Mouse (Mus musculus) cerebral cortex, adult 2 months (tissue): ENCODE measurements around the gene Erc2.

Source experiments
- WGBS: fragments of 180-500 bp; shearing (Covaris S2); methylation state at CpG from one replicate; pipeline ENCODE4 v1.1.7; 2018; 5-methylcytosine and 5-hydroxymethylcytosine counted together

The Erc2 gene

DNA sequence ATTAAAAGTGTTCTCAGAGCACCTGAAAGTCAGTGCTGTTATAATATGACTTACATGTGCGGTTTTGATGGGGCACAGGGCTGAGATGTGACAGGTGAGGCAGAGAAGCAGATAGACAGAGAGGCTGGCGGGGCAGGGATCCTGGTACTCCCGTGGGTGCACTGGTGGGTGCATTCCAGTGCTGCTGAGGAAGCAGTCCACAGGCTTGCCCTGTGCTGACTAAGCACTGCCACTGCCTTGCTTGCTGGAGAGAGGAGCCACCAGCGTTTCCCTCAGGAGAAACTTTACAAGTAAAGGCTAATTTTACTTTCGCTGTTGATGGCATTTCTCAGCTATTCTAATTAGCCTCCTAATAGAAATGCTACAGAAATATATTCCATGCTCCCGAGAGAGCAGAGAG, 45.9 kb downstream of the Erc2 start:
- 50% methylated on average over 6 of the region's 6 CpGs for WGBS

DNA sequence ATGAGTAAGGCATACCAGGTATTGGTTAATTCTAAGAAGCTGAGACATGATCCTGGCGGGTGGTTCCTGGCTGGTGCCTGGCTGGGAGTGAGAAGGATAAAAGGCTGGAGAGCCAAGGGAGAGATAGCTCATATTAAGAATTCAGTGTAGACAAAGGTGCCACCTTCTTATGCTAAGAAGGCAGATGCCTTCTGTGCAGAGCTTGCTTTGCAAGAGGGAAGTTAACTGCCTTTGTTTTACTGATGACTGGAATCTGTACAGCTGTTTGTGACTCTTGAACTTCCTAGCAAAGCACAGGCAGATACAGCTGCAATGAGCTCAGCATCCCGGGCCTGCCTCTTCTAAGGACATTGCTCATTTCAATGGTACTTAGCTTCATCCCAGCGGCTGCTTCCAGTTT, 47.7 kb downstream of the Erc2 start:
- 65% methylated on average over 3 of the region's 3 CpGs for WGBS

DNA sequence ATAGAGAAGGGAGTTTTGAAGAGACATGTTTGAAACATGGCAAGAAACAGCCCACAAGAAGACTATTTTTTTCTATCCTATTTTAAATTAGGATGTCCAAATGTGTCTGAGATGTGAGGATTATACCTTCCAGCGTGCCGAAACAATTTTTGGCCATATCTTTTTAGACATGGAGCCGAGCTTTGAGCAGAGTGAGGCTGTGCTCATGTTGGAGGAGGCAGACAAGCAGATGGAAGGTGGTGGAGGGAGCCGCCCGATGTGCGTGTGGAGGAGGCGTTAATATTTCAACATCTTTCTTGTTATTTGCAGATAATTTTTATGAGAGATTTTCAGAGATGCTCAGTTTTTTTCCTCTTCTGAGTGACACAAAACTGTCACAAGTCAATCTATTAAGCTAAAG, 50.5 kb downstream of the Erc2 start:
- WGBS, result 53% methylated on average over 7 of the region's 7 CpGs

DNA sequence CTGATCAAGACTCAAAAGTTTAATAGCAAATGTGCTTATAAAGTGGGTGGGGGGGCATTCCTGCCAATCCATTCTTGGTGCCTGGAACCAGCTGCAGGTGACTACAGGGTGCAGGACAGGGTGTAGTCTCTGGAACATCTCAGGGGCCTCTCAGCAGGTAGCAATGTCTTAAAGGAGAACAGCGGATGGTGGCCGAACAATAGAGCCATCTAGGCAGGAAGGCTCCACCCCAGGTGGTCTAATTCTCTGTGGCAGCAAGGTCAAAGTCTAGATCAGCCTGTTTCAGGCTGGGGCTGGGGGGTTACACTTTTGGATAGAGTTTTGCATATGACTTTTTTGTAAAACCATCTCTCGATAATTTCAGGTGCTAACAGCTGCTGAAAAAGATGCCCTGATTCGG, 51.9 kb downstream of the Erc2 start:
- 72% methylated on average over 4 of the region's 4 CpGs for WGBS

DNA sequence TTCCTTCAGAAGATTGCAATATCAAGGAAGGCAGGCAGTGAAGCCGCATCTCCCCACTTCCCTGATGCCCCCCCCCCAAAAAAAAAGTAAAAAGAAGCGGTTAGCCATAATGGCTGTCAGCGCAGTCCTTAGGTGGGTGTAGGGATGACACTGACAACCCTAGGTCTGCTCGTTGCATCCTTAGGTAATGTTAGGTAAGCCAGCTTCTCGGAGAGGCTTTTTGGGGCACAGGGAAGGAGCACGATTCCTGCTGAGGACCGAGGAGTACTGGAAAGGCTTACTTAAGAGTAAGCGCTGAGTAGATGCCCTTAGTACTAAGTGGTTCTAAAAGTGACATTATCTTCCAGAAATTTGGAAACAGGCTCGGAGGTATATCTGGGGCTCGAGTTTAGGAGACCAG, 52.3 kb downstream of the Erc2 start:
- WGBS, result 85% methylated on average over 10 of the region's 10 CpGs

DNA sequence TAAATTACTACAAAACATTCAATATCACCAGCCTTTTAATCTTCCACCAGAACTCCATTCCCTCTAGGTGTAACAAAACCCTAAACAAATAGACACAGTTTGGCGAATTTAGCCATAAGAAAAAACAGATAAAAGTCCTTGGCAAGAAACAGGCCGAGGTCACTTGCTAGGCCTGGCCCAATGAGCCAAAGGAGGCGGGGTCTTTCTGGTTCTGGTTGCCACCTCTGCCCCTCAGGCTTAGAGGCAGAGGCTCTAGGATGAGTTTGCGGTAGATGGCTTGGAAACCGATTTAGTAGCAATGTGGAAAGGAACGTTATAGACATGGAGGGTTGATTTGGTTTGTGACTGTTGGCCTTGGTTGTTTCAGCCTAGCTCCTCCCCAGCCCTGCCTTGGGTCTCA, 52.8 kb downstream of the Erc2 start:
- WGBS, result 91% methylated on average over 6 of the region's 6 CpGs

DNA sequence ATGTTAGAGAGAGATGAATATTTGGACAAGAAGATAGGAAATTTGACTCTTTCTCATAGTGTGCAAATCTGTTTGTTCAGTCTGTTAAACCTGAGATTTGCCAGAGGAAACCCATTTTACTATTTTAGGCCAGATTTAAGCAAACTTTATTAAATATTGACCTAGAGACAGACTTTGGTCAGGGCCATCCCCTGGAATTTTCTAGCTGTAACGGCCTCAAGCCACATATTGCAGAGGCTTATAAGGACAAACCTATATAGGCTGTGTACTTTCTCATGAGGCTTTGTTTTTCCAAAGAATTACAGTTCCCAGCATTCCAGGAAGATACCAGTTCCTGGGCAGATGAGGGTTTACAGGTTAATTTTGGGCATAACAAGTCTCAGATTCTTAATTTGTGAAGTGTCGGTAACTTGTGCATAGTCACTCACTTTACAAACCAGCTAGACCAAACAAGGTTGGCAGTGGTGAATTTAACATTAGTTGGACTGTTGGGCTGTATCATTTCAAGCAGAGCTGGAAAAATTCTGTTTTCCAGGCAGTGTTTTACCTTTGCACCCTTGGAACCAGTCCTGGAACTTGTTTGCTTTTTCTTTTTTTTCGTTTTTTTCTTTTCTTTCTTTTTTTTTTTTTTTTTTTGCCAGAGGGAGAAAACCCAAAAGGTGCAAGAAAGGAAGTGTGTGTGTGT, 60.3 kb downstream of the Erc2 start:
- 69% methylated on average over 3 of the region's 3 CpGs for WGBS

DNA sequence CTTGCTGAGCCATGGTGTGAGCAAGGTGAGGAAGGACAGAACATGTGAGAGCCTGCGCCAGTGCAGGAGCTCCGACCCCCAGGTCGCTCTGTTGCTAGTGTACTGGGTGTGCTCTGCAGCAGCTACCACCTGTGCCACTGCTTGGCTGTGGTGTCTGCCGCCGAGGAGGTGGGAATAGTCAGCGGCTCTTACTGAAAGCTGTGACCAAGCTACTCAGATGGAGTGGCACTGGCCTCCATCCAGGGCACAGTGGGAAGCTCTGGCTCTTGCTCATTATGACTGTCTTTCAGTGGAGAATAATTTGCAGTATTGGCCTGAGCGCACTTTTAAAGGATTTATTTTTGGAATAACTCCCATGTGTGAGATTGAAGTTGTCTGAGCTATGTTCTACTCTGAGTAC, 73.6 kb downstream of the Erc2 start:
- WGBS, result 41% methylated on average over 7 of the region's 7 CpGs

DNA sequence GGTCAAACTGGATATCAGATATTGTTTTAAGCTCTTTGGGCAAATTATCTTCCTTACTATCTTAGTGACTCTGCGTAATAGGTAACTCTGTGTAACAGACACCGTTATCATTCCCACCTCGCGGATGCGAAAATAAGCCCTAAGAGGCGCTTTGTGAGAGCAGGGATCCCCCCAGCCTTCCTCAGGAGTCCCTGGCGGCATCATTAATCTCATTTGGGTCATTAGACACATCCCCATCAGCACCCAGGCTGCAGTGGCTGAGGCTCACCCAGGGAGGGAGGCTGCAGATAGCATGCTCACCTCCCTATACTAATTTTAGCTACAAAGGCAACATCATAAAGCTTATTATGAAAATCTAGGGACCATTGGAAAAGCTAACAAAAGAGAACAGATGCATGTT, 95.1 kb downstream of the Erc2 start:
- 89% methylated on average over 7 of the region's 7 CpGs for WGBS

DNA sequence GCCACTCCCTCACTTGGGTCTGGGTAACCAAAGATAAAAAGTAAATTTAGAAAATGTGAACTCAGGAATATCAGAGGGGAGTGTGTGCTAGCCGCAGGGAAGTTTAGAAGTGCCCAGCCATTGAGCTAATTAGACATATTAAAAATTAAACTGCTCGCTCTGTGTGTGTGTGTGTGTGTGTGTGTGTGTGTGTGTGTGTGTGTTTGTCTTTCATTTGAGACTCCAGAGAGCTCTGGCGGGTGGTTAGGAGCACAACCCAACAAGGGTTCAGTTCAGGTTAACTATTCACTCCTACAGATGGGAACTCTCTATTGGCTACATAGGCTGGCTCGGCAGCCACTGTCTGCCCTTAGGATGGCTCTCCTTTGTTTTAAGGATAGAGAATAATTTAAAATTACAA, 97.4 kb downstream of the Erc2 start:
- 83% methylated on average over 4 of the region's 4 CpGs for WGBS

DNA sequence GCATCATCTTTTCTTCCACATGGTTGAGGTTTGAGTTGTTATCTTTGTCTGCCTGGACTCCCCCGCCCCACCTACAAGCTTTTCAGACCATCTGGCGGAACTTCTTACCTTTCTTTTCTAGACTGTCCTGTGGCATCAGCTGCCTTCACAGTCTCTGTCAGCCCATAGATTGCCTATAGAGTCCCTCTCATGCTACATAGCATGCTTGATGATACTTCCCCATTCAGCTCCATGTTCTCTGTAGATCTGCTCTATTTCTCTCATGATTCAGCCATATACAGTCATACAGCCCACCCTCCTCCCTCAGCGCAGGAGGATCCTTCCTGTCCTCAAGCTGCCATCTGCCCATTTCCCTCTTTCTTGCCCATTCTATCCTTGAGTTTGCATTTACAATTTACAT, 98.7 kb downstream of the Erc2 start:
- WGBS, result 82% methylated on average over 3 of the region's 3 CpGs

DNA sequence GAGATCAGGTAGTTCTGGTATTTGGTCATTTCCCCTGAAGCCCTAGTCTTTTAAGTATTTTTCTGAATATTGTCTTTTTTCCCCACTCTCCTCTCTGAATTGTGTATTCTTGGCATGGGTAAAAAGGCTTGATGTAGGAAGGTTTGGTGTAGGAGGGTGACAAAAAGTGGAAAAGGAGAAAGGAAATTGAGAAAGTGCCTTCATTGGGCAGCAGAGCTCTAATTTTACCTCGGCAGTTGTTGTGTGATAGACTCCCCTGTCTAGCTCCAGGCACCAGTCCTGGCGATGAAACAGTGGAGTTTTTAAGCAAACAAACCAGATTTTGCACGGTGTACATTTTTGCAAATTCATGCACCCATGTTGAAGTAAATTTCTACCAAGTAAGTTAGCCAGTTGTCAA, 99.5 kb downstream of the Erc2 start:
- WGBS, result 45% methylated on average over 3 of the region's 3 CpGs

DNA sequence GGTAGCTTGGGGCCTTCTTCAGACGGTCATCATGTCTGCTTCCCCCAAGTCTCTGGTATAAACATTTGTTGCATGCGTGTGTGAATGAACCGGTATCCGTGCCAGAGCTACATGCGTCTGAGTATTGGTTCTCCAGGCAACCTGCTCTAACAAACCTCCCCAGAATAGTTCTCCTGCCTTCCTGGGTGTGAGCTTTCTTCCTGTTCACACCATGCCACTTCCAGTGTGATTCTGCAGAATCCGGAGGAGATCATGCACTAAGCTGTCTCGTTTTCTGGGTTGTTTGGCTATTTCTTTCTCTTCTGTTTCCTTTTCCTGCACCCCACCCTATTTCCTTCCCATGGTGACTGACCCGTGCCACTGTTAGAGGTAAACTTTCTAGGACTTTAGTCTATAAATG, 105.3 kb downstream of the Erc2 start:
- 64% methylated on average over 8 of the region's 8 CpGs for WGBS

DNA sequence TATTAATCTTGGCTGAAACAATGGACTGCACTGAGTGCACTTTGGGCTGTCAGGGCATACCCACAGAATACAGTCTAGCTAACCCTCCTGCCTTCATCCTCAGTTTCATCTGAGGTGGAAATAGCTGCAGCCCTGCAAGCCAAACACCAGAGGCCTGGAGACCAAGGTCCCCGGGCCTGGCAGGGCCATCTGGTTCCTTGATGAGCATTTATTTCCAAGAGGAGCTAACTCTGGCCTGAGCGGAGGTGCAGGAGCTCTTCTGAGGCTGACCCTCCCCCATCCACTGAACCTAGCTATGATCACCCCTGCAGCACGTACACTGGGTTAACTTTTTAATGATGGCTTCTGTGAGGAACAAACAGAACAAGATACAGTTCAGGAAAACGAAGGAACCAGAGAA, 108.9 kb downstream of the Erc2 start:
- WGBS, result 67% methylated on average over 4 of the region's 4 CpGs

DNA sequence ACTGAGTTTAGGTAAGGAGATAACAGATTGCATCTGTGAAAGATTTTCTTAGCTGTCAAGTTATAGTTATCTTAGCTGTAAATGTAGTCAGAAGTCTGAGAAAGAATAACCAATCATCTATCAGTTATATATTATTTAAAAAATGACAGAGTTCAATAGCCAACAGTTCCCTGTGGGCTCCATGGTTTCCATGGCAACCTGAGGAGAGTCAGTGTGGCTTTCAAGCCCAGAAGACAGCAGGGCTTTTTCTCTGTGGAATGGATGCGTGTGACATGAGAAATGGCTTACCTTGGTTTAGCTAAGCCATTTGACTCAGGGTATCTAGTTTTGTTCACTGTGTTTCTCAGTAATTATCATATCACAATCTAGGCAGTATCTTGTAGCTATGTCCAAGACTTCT, 117.2 kb downstream of the Erc2 start:
- 50% methylated on average over 1 of the region's 1 CpGs for WGBS

DNA sequence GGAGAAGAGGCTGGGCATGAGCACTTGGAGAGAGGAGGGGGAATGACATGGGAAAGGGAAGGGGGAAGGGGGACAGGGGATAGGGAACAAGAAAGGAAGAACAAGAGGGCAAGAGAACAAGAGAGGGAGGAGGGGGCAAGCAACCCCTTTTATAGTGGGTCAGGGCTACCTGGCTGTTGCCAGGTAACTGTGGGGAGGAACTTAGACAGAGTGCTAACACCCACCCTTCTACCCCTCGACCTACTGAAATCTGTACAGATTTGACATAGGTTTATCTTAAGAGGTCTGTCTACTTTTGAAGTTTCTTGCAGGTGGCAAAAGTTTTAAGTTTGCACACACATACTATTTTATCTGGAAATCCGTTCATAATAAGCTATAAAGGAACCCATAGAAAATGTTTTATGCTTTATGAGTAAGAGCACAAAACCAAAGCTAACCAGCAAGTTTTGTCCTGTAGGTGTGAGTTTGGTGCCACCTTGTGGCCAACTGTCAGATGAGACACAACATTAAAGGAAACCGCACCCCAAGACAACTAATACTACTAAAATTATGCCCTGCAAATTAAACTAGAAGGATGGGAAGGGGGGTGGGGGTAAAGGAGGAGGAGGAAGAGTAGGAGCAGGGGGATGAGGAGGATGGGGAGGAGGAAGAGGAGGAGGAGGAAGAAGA, 119.2 kb downstream of the Erc2 start:
- WGBS, result 10% methylated on average over 3 of the region's 3 CpGs

DNA sequence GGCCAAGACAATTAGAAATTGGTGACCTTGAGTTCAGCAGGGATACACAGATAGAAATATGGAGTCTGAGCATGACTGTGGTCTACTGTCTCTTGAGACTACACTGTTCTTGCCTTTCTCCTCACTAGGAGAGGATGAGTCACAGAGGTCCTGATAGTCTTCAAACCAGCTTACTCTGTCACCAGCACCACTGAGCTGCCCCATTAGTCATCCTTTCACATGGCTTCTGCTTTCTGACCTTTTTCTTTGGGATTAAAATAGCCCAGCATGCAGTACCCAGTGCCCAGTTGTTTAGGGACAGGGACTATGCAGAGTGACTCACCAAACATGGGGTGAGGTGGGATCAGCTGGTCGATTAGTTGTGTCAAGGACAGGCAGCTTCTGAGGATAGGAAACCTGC, 132.1 kb downstream of the Erc2 start:
- 75% methylated on average over 1 of the region's 1 CpGs for WGBS

DNA sequence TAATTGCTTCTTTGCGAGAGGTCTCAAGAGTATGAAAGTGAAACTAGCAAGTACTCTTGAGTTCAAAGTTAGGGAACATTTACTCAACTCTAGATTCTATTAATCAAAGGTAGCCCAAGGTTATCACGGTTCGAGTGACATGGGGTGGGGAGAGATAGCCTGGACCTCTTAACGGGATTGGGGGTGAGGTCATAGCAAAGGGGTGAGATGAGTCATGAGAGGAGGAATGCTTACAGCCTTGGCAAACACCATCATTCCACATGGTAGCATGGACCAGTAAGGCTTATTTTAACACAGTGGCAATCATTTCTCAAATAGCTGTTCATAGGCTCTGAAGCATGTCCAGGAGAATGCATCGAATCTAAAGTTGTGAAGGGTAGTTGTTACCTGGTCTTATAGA, 134.7 kb downstream of the Erc2 start:
- WGBS, result 73% methylated on average over 5 of the region's 5 CpGs

DNA sequence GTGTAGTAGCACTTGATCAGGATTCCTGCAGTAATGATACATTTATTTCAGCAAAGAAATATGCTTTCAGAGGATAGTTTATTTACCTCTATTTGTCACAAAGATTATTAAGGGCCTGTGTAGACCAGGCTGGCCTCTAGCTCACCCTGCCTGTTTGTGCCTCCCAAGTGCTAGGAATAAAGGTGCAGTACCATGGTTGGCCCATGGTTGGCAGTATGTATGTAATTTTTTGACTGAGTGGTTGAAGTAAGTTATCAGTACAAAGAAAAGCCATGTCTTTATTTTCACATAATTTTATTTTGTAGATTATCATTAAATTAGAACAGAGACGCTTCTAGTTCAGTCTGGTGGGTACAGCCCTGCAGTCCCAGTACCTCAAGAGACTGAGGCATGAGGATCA, 136.0 kb downstream of the Erc2 start:
- WGBS, result 96% methylated on average over 1 of the region's 1 CpGs

DNA sequence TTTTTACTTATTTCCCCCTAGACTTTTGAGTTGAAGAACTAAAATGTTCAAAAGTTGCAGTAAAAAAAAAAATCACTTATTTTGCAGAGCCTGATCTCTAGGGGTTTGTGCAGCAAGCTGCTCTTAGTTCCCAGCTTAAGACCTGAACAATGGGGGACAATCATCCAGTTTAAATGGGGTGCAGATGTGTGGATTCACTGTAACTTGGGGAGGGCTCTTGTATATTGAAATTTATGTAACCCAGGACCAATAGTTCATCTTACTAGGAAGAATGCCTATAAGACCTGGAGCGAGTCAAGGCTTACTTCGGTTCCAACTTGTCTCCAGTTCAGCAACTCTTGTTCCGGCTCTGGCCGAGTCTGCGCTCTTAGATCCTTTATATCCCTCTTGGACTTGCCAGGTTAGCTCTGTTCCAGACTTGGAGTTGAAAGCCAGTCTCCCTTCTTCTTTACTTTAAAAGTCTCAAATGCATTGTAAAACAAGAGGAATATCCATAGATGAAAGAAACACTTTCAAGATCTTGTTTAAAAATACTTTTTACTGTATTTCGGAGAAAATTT, 136.9 kb downstream of the Erc2 start:
- WGBS, result 85% methylated on average over 6 of the region's 6 CpGs

DNA sequence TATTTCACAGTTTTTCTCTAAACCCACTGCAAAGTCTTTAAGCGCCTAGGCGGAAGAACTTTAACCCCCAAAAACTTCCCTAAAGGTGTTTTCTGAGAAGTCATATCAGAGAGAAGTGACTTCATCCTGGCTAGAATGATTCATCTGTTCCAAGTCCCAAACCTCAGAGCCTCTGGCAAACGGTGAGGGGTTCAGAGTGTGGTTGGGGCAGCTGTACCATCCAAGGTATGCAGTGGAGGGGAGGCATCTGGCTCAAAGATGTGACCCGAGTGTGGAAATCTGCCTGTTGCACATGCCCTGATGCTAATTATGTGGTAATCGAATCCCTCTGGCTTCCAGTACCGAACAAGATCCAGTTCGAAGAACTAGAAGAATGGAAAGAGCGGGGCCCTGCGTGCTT, 137.8 kb downstream of the Erc2 start:
- WGBS, result 85% methylated on average over 9 of the region's 9 CpGs

DNA sequence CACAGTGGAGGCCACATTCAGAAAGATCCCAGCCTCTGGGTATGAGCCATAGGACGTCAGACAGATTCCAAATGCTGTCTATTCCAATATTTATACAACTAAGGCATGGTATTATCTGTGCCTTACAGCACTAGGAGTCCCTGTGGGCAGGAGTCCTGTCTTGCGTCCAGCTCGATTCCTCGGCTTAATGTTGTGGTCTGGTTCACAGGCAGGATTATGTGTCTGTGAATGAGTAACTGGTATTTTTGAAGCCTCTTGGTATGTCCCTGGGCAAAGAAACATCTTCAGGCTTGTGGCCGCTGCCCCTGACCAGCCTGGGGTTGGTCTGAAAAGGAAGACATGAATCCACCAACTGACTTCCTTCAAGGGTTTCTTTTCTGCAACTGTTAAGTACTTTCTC, 153.1 kb downstream of the Erc2 start:
- 72% methylated on average over 5 of the region's 5 CpGs for WGBS

DNA sequence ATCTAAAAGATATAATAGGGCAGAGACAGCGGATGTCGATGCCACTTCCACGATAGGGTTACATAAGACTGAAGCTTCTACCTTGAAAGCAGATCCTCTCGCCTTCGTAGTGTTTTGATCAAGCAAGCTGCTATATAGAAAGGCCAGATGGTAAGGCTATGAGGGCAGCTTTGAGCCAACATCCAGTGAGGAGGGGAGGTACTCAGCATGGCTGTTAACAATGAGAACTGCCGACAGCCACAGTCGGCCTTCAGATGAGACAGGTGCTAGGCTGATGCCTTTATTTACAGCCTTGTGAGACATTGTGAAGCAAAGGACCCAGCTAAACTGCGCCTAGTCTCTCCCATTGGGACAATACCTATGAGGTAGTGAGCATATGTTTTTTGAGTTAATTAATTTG, 156.3 kb downstream of the Erc2 start:
- WGBS, result 51% methylated on average over 8 of the region's 8 CpGs
